Mouse (Mus musculus) kidney, postnatal 4 days (tissue): ENCODE measurements at regions not wholly inside any gene's neighbourhood (a gene's known extent, or its start where the extent isn't known, plus 50 kb on each side); places are given as distances from the start of the nearest gene placed in this dataset.

ENCODE experiments used
- DNase-seq, 2 experiments: peaks; one replicate each; pipeline ENCODE4 v3.0.0; 2021; ENCODE audit warnings: mixed read lengths in 2 of 2

DNA sequence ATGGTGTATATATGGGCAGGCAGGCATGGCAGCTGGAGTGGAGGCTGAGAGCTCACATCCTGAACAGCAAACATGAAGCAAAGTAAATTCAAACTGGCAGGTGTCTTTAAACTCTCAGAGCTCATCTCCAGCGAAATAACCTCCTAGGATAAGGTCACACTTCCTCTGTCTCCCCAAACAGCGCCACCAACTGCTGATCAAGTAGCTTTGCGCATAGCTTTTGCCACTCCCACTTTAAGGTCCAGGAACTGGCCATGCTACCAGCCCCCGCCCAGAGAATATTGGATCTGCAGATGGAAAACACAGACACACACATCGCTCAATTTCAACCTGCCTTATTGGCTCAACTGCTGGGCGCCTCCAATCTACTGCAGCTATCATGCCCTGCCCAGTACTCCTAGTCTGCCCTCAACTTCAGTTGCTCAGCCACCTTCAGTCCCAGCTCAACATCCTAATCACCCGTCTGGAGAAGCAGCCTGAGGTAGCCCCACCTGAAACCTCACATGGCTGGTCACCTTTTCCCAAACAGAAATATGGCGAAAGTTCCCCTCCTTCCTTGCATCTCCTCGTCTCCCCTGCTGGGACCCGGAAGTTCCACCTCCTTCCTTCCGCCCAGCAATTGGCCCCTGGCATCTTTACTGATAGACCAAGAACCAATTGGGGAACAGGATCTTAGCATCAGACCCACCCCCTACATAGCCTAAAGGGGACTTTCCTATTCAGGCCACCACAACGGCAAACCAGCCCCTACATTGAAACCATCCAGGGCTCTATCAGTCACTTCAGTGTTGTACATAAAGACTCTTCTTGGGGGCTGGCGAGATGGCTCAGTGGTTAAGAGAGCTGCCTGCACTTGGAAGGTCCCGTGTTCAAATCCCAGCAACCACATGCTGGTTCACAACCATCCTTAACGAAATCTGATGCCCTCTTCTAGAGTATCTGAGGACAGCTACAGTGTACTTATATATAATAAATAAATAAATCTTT, 70.4 kb upstream of the Slc38a4 start:
- no peak for DNase-seq

DNA sequence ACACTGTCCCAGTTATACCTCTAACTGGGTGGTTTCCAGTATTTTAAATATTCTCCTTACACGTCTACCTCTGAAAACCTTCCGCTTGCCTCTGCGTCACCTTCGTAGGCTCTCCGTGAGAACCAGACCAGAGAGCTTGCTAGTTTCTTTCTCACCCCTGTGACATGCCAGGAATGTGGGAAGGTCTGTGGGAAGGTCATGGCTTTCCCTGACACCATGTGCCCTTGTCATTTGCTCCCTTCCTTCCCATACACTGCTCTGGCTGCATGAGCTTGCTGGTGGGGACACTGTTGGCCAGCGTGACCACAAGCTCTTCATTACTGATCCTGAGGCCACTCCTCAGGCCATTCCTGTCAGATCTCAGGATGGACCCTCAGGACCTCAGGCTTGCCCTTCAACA, 66.5 kb upstream of the Slc38a4 start:
- DNase-seq, result no peak

DNA sequence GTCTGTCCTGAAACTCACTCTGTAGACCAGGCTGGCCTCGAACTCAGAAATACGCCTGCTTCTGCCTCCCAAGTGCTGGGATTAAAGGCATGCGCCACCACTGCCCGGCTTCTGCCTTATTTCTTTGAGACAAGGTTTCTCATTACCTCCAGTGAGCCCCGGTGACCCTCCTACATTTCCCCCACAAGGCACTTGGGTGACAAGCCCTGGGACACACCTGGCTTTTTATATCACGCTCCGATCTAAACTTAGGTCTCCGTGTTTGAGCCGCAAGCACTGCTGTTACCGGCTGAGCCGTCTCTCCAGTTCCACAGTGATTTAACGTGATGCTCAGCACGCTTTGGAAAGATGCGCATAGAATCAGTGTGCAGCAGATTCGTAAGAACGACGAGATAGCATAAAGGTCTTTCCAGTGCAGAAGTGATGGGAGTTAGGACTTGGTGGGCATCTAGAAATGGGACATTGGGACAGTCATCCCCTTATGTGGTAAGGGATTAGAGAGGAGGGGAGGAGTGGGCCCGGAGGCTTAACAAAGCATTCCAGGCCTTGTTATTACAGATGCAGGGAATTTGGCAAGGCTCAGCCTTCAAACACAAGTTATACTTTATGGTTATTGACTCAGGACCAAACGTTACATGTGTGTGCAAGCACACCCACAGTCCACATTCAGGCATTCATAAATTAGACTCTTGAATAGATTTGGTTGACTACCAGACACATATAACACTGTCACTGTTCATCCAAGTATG, 56.9 kb upstream of the Slc38a4 start:
- DNase-seq, result peak; percentile 13 to 47

DNA sequence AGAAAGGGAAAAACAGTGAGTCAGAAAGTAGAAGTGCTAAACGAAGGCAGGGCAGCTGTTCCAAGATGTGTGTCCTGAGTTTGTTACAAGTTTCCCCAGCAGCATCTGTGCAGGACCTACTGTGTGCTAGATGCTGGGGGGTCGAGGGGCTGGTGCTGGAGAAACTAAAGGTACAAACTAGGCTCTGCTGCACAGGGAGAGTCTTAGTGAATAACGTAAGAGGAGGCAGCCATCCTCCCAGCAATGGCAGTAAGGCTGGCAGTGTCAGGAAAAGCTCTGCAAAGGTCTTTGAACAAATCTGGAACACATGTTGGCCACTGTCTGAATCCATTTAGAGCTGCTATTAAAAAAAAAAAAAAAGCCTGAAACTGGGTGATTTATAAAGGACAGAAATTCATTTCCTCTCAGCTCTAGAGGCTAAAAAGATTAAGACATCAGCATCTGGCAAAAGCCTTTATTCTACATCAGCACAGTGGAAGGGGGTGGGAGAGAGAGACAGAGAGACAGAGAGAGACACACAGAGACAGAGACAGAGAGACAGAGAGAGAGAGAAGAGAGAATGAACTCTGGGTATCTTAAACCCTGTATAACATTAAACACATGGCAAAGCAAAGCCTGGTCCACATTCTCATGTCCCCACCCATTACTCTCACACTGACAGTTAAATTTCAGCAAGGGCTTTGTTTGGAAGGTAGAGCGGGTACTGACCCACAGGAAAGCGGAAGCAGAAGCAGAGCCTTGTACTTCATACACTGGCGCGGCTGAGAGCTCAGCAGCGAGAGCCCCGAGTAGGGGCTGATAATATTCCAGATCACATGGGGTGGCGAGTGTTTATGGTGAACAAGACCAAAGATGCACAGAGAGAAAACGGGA, 55.8 kb upstream of the Slc38a4 start:
- DNase-seq, result peak; percentile 10 to 17

DNA sequence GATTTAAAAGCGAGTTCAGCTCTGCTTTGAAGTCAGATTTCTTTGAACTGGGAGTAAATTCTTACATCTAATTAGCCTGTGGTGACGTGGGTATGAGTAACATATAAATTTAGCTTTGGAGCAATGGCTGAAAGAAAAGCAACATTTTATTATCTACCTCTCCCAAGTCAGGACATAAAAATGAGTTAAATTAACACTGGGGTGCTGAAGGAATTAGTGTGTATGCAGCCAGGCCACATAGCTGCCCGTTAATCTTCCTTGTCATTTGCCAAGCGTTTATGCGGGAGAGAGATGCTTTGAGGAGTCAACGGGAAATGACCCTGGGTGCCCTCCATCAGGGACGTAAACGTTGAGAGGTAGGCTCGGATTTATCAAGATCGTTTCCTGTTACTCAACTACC, 52.0 kb upstream of the Slc38a4 start:
- DNase-seq, result peak in 1 of 2 experiments; percentile 43

DNA sequence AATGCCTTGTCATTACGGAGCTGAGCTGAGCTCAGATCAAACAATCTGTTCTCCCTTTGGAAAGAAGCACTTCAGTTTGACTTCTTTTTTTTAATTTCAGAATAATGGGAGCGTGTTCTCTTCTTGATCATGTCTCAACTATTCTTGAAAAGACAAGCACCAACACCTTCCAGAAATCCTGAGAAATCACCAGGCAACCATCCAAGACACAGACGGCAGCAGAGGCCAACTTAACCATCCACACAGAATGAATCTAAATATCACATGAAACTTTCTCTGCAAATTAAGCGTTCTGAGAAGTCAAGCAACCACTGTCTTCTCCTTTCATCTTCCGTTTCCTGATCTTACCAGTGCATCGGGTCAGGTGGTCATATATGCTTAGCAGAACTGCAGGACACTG, 50.8 kb upstream of the Slc38a4 start:
- DNase-seq, result no peak
